Mouse (Mus musculus): ENCODE measurements around the gene Figla. TPM values are rescaled to one million over a fixed set of nuclear protein-coding genes. Genes with fewer than 3 reads are reported as not detected.
"Not testable (repeated sequence)": the region's sequence is repeated elsewhere in the genome, so short reads cannot be mapped to it uniquely, and the experiment has no call there.

Gene Figla
- total RNA-seq (2015) (not detected in 2 replicates), total RNA-seq (2017) (not detected in 2 replicates)

- ATAC-seq (replicated peaks; ENCODE audit: poor library complexity) = no peak
Measured at GRCm38 (mm10) chr6:86015871-86016270, at the start of gene Figla. Gene Figla (plus strand): TSS chr6:86016171.

- peak; percentile 75 for ATAC-seq (replicated peaks; ENCODE audit: poor library complexity)
Measured at GRCm38 (mm10) chr6:85966686-85967085, 49.3 kb upstream of the Figla start.

- ATAC-seq (replicated peaks; ENCODE audit: poor library complexity) = no peak
Measured at GRCm38 (mm10) chr6:85969889-85970288, 46.1 kb upstream of the Figla start.

GRCm38 (mm10) chr6:85972699-85973098 lies 43.3 kb upstream of the Figla start:
- ATAC-seq (replicated peaks; ENCODE audit: poor library complexity) = no peak

- ATAC-seq (replicated peaks; ENCODE audit: poor library complexity) = no peak
Measured at GRCm38 (mm10) chr6:85973336-85973735, 42.6 kb upstream of the Figla start.

GRCm38 (mm10) chr6:85974941-85975617 lies 40.9 kb upstream of the Figla start:
- ATAC-seq (replicated peaks; ENCODE audit: poor library complexity) = peak; percentile 61

GRCm38 (mm10) chr6:85975761-85976160 lies 40.2 kb upstream of the Figla start:
- no peak for ATAC-seq (replicated peaks; ENCODE audit: poor library complexity)

GRCm38 (mm10) chr6:85976242-85976641 lies 39.7 kb upstream of the Figla start:
- no peak for ATAC-seq (replicated peaks; ENCODE audit: poor library complexity)

GRCm38 (mm10) chr6:85978736-85979135 lies 37.2 kb upstream of the Figla start:
- ATAC-seq (replicated peaks; ENCODE audit: poor library complexity) = not testable (repeated sequence)

- no peak for ATAC-seq (replicated peaks; ENCODE audit: poor library complexity)
Measured at GRCm38 (mm10) chr6:85984351-85984750, 31.6 kb upstream of the Figla start.

GRCm38 (mm10) chr6:85989570-85989969 lies 26.4 kb upstream of the Figla start:
- not testable (repeated sequence) for ATAC-seq (replicated peaks; ENCODE audit: poor library complexity)

- not testable (repeated sequence) for ATAC-seq (replicated peaks; ENCODE audit: poor library complexity)
Measured at GRCm38 (mm10) chr6:85990774-85991173, 25.2 kb upstream of the Figla start.

GRCm38 (mm10) chr6:86003405-86003925 lies 12.5 kb upstream of the Figla start:
- peak; percentile 53; the same call in 1 of the 2 replicates for ATAC-seq (replicated peaks; ENCODE audit: poor library complexity)

- peak; percentile 100 for ATAC-seq (replicated peaks; ENCODE audit: poor library complexity)
Measured at GRCm38 (mm10) chr6:86004271-86005148, 11.5 kb upstream of the Figla start.

GRCm38 (mm10) chr6:86009980-86010379 lies 6.0 kb upstream of the Figla start:
- ATAC-seq (replicated peaks; ENCODE audit: poor library complexity) = peak; percentile 87

GRCm38 (mm10) chr6:86014812-86015211 lies 1.2 kb upstream of the Figla start:
- not testable (repeated sequence) for ATAC-seq (replicated peaks; ENCODE audit: poor library complexity)

- ATAC-seq (replicated peaks; ENCODE audit: poor library complexity) = no peak
Measured at GRCm38 (mm10) chr6:86016793-86017350, 901 bp downstream of the Figla start.

- ATAC-seq (replicated peaks; ENCODE audit: poor library complexity) = peak; percentile 56
Measured at GRCm38 (mm10) chr6:86019415-86020237, 3.7 kb downstream of the Figla start.

- peak; percentile 89 for ATAC-seq (replicated peaks; ENCODE audit: poor library complexity)
Measured at GRCm38 (mm10) chr6:86020948-86021347, 5.0 kb downstream of the Figla start.

GRCm38 (mm10) chr6:86026632-86027292 lies 10.8 kb downstream of the Figla start:
- ATAC-seq (replicated peaks; ENCODE audit: poor library complexity) = no peak

All from megakaryocyte progenitor cell, adult 5-6 weeks (primary cell).